Mouse (Mus musculus): ENCODE results near the gene Rpl32. TPM values are rescaled to one million over a fixed set of nuclear protein-coding genes. Genes with fewer than 3 reads are reported as not detected.

Rpl32 gene
- total and polyA plus RNA-seq, 3 experiments, result 4,514 to 5,400 TPM; not detected in 1

- H3K9ac ChIP-seq (ENCODE audit: control insufficient read depth, low read depth, low read length, poor library complexity, severe bottlenecking), result no peak overlapping the region
- no peaks in the 10 kb centered on the region for H3K27me3 ChIP-seq (ENCODE audit: control insufficient read depth in 1 of 2, insufficient read depth in 2 of 2, low read length in 2 of 2)
- H3K4me1 ChIP-seq (ENCODE audit: control insufficient read depth in 1 of 2, insufficient read depth in 2 of 2, low read length in 2 of 2), result peaks cover 0 to 8% of the 10 kb centered on the region in 2 experiments; a peak in 1 of 4 replicates
- peak; percentile 57 for DNase-seq (ENCODE audit: low read depth, low spot score)
- H3K27ac ChIP-seq (ENCODE audit: control insufficient read depth, low read depth, low read length), result no peak overlapping the region
- no peak overlapping the region for H3K4me3 ChIP-seq (ENCODE audit: control insufficient read depth in 1 of 2, insufficient read depth in 1 of 2, low read depth in 2 of 2, low read length in 2 of 2)
- H3K36me3 ChIP-seq (ENCODE audit: control insufficient read depth in 1 of 2, insufficient read depth in 2 of 2, low read length in 2 of 2), result peaks cover 9 to 14% of the 10 kb centered on the region in 2 experiments
- H3K79me2 ChIP-seq (ENCODE audit: control insufficient read depth, insufficient read depth, low read length, poor library complexity), result peaks cover 29% of the 10 kb centered on the region
- H3K9me3 ChIP-seq (replicated peaks; ENCODE audit: insufficient read depth, low read length), result no peaks in the 10 kb centered on the region
- TF ChIP-seq POLR2AphosphoS5 (IDR thresholded peaks at IDR 0.05; ENCODE audit: borderline replicate concordance, low read depth, low read length) (peak; percentile 67; the same call in 1 of the 2 replicates), ELF1 (IDR thresholded peaks at IDR 0.05; ENCODE audit: low read depth, low read length) (no peak), EP300 (IDR thresholded peaks at IDR 0.05; ENCODE audit: low read depth in 1 of 2, low read length in 2 of 2) (no peak), GATA1 (IDR thresholded peaks at IDR 0.05; ENCODE audit: low read depth, low read length) (no peak), NELFE (IDR thresholded peaks at IDR 0.05; ENCODE audit: low read depth, low read length) (0 out of 2 replicates have a peak, but pooled peaks have one; percentile 6), MYC (IDR thresholded peaks at IDR 0.05; ENCODE audit: low read depth, low read length) (0 out of 2 replicates have a peak, but pooled peaks have one; percentile 46), SMC3 (IDR thresholded peaks at IDR 0.05; ENCODE audit: low read depth, low read length) (no peak), ZKSCAN1 (IDR thresholded peaks at IDR 0.05; ENCODE audit: low read depth, low read length) (no peak), POLR2AphosphoS2 (IDR thresholded peaks at IDR 0.05; ENCODE audit: low read length) (peak; percentile 72), POLR2A (IDR thresholded peaks at IDR 0.05; ENCODE audit: control insufficient read depth in 1 of 2, insufficient read depth in 1 of 2, low read depth in 1 of 2, low read length in 2 of 2, poor library complexity in 1 of 2) (peak; percentile 8 to 79; a peak in 2 of 4 replicates), ZC3H11A (IDR thresholded peaks at IDR 0.05; ENCODE audit: low read depth, low read length) (no peak), USF1 (IDR thresholded peaks at IDR 0.05; ENCODE audit: low read depth, low read length) (peak; percentile 31; the same call in 1 of the 2 replicates), ZMIZ1 (IDR thresholded peaks at IDR 0.05; ENCODE audit: low read depth, low read length) (peak; percentile 83; the same call in 1 of the 2 replicates), MAX (IDR thresholded peaks at IDR 0.05; ENCODE audit: low read length) (peak; percentile 42; the same call in 1 of the 2 replicates), MYB (IDR thresholded peaks at IDR 0.05; ENCODE audit: low read depth, low read length) (peak; percentile 65; the same call in 1 of the 2 replicates), JUND (IDR thresholded peaks at IDR 0.05; ENCODE audit: low read depth, low read length) (no peak), RAD21 (IDR thresholded peaks at IDR 0.05; ENCODE audit: low read depth, low read length) (no peak), MEF2A (IDR thresholded peaks at IDR 0.05; ENCODE audit: extremely low read depth, insufficient replicate concordance, low read depth, low read length, poor library complexity, severe bottlenecking) (no peak)
Observed at GRCm38 (mm10) chr6:115804432-115805192, 3.9 kb downstream of the Rpl32 start.

Measured in MEL (cell line).